Mouse (Mus musculus) megakaryocyte, adult 5-6 weeks (primary cell): ENCODE results near the gene Olfr74. TPM values are rescaled to one million over a fixed set of nuclear protein-coding genes. Genes with fewer than 3 reads are reported as not detected.
"Not testable (repeated sequence)": the region's sequence is repeated elsewhere in the genome, so short reads cannot be mapped to it uniquely, and the experiment has no call there.

Experiments
- ATAC-seq: 2 replicates; pipeline ENCODE4 v1.8.0; 2016; ENCODE audit warnings: mild to moderate bottlenecking, inconsistent platforms; ENCODE audit not compliant: poor library complexity, severe bottlenecking
- total RNA-seq, 2 experiments: library from RNA; stranded (forward) in 1 of 2; stranded (reverse) in 1 of 2; fragments of 153-499, 151-499 nt in 1 of 2; fragments of 221-1000, 200-1000 nt in 1 of 2; gene quantifications; 2 replicates each; pipeline versions ENCODE4 v1.2.3 to v1.2.4; 2015 to 2017

The Olfr74 gene
- total RNA-seq (2015) = not detected in 2 replicates
- total RNA-seq (2017) = not detected in 2 replicates

- ATAC-seq = no peak
Measured at GRCm38 (mm10) chr2:87974563-87974962, at the start of gene Olfr74. TSS of gene Olfr74 (minus strand) at chr2:87974663.

- ATAC-seq = not testable (repeated sequence)
Measured at GRCm38 (mm10) chr2:88022474-88022873, 48.0 kb upstream of the Olfr74 start, which contains the start of gene Olfr1161. TSS of gene Olfr1161 (plus strand) at chr2:88022774.

- no peak for ATAC-seq
Measured at GRCm38 (mm10) chr2:88007515-88008318, 33.3 kb upstream of the Olfr74 start, which contains the start of gene Olfr1160. TSS of gene Olfr1160 (minus strand) at chr2:88008268.

- no peak for ATAC-seq
Measured at GRCm38 (mm10) chr2:87989813-87990212, 15.3 kb upstream of the Olfr74 start, which contains the start of gene Olfr1158. TSS of gene Olfr1158 (plus strand) at chr2:87990113.

GRCm38 (mm10) chr2:87968199-87968598 lies 6.3 kb downstream of the Olfr74 start, which contains the start of gene Olfr1157:
TSS of gene Olfr1157 (minus strand) at chr2:87968299.
- ATAC-seq = no peak

DNA sequence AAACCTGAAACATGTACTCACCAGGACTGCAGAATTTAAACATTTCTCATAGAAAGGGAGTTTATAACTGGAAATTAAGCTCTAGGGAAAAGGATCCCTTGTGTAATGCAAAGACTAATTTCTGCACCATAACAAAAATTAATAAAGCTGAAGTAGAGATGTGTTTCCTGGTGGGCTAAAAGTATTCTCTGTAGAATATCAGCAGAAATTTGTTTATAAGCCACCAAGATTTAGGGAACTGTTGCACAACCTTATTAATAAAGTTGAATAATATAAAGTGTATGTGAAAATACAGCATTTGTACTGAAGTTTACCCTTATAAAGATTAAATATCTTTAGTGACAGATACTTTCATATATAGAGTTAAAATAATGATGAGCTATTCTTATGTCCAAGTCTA lies 21.5 kb downstream of the Olfr74 start, which contains the start of gene Olfr1156:
Olfr1156 (minus strand) TSS at position 101 of the 400 bp plus-strand sequence.
- no peak for ATAC-seq

DNA sequence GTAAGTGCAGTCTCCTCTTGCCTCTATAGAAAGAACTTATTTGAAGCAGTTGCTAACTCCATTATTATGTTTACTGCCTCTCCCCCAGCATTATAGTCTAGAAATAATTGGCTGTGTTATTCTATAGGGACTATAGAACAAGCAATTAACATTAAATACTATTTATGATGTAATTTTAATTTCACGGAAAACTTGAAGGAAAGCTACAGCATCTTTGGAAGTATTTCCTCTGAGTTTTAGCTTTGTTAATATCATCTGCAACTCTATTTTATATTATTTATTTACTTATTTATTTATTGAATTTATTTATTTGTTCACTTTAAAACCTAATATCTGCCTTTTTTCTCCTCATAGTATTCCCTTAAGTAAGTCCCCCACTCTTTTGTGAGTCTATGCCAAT lies 29.4 kb downstream of the Olfr74 start, which contains the start of gene Olfr1155:
Olfr1155 (minus strand) TSS at position 101 of the 400 bp plus-strand sequence.
- ATAC-seq = no peak

Other genes starting within 250 kb of the Olfr74 start
- gene Olfr1138, start 234.7 kb downstream of the Olfr74 start, total RNA-seq (2015) = not detected in 2 replicates
- gene Olfr1138, start 234.7 kb downstream of the Olfr74 start, total RNA-seq (2017) = not detected in 2 replicates
- not detected in 2 replicates for gene Olfr1140, start 230.9 kb downstream of the Olfr74 start, total RNA-seq (2015)
- not detected in 2 replicates for gene Olfr1140, start 230.9 kb downstream of the Olfr74 start, total RNA-seq (2017)
- not detected in 2 replicates for gene Olfr1141, start 220.7 kb downstream of the Olfr74 start, total RNA-seq (2015)
- gene Olfr1141, start 220.7 kb downstream of the Olfr74 start, total RNA-seq (2017) = not detected in 2 replicates
- gene Olfr152, start 195.2 kb downstream of the Olfr74 start, total RNA-seq (2015) = not detected in 2 replicates
- gene Olfr152, start 195.2 kb downstream of the Olfr74 start, total RNA-seq (2017) = not detected in 2 replicates
- not detected in 2 replicates for gene Olfr1143, start 174.1 kb downstream of the Olfr74 start, total RNA-seq (2015)
- gene Olfr1143, start 174.1 kb downstream of the Olfr74 start, total RNA-seq (2017) = not detected in 2 replicates
- gene Olfr1145, start 164.8 kb downstream of the Olfr74 start, total RNA-seq (2015) = not detected in 2 replicates
- not detected in 2 replicates for gene Olfr1145, start 164.8 kb downstream of the Olfr74 start, total RNA-seq (2017)
- not detected in 2 replicates for gene Olfr1148, start 144.1 kb downstream of the Olfr74 start, total RNA-seq (2015)
- gene Olfr1148, start 144.1 kb downstream of the Olfr74 start, total RNA-seq (2017) = not detected in 2 replicates
- gene Olfr1150-ps1, start 130.7 kb downstream of the Olfr74 start, total RNA-seq (2015) = not detected in 2 replicates
- gene Olfr1150-ps1, start 130.7 kb downstream of the Olfr74 start, total RNA-seq (2017) = not detected in 2 replicates
- not detected in 2 replicates for gene Olfr1151, start 118.8 kb downstream of the Olfr74 start, total RNA-seq (2015)
- not detected in 2 replicates for gene Olfr1151, start 118.8 kb downstream of the Olfr74 start, total RNA-seq (2017)
- gene Olfr1152, start 108.2 kb downstream of the Olfr74 start, total RNA-seq (2015) = not detected in 2 replicates
- gene Olfr1152, start 108.2 kb downstream of the Olfr74 start, total RNA-seq (2017) = not detected in 2 replicates
- not detected in 2 replicates for gene Olfr1153, start 79.7 kb downstream of the Olfr74 start, total RNA-seq (2015)
- gene Olfr1153, start 79.7 kb downstream of the Olfr74 start, total RNA-seq (2017) = not detected in 2 replicates
- gene Olfr1154, start 69.5 kb downstream of the Olfr74 start, total RNA-seq (2015) = not detected in 2 replicates
- not detected in 2 replicates for gene Olfr1154, start 69.5 kb downstream of the Olfr74 start, total RNA-seq (2017)
- gene Olfr1155, start 29.5 kb downstream of the Olfr74 start, total RNA-seq (2015) = not detected in 2 replicates
- not detected in 2 replicates for gene Olfr1155, start 29.5 kb downstream of the Olfr74 start, total RNA-seq (2017)
- gene Olfr1156, start 21.6 kb downstream of the Olfr74 start, total RNA-seq (2015) = not detected in 2 replicates
- not detected in 2 replicates for gene Olfr1156, start 21.6 kb downstream of the Olfr74 start, total RNA-seq (2017)
- not detected in 2 replicates for gene Olfr1157, start 6.4 kb downstream of the Olfr74 start, total RNA-seq (2015)
- gene Olfr1157, start 6.4 kb downstream of the Olfr74 start, total RNA-seq (2017) = not detected in 2 replicates
- gene Olfr1158, start 15.4 kb upstream of the Olfr74 start, total RNA-seq (2015) = not detected in 2 replicates
- not detected in 2 replicates for gene Olfr1158, start 15.4 kb upstream of the Olfr74 start, total RNA-seq (2017)
- gene Olfr1160, start 33.6 kb upstream of the Olfr74 start, total RNA-seq (2015) = not detected in 2 replicates
- not detected in 2 replicates for gene Olfr1160, start 33.6 kb upstream of the Olfr74 start, total RNA-seq (2017)
- gene Olfr1161, start 48.1 kb upstream of the Olfr74 start, total RNA-seq (2015) = not detected in 2 replicates
- not detected in 2 replicates for gene Olfr1161, start 48.1 kb upstream of the Olfr74 start, total RNA-seq (2017)
- gene Olfr73, start 63.0 kb upstream of the Olfr74 start, total RNA-seq (2015) = not detected in 2 replicates
- gene Olfr73, start 63.0 kb upstream of the Olfr74 start, total RNA-seq (2017) = not detected in 2 replicates
- gene Olfr1162, start 76.5 kb upstream of the Olfr74 start, total RNA-seq (2015) = not detected in 2 replicates
- not detected in 2 replicates for gene Olfr1162, start 76.5 kb upstream of the Olfr74 start, total RNA-seq (2017)
- gene Olfr1163, start 97.2 kb upstream of the Olfr74 start, total RNA-seq (2015) = not detected in 2 replicates
- gene Olfr1163, start 97.2 kb upstream of the Olfr74 start, total RNA-seq (2017) = not detected in 2 replicates
- not detected in 2 replicates for gene Olfr1164, start 119.3 kb upstream of the Olfr74 start, total RNA-seq (2015)
- not detected in 2 replicates for gene Olfr1164, start 119.3 kb upstream of the Olfr74 start, total RNA-seq (2017)
- not detected in 2 replicates for gene Olfr1166, start 153.6 kb upstream of the Olfr74 start, total RNA-seq (2015)
- not detected in 2 replicates for gene Olfr1166, start 153.6 kb upstream of the Olfr74 start, total RNA-seq (2017)
- not detected in 2 replicates for gene Olfr1167, start 180.5 kb upstream of the Olfr74 start, total RNA-seq (2015)
- gene Olfr1167, start 180.5 kb upstream of the Olfr74 start, total RNA-seq (2017) = 0.04 TPM in 1 of 2 replicates, not detected in the other
- gene Olfr1168, start 207.2 kb upstream of the Olfr74 start, total RNA-seq (2015) = not detected in 2 replicates
- gene Olfr1168, start 207.2 kb upstream of the Olfr74 start, total RNA-seq (2017) = not detected in 2 replicates